Mouse (Mus musculus) limb, embryonic 15.5 days (tissue): ENCODE measurements around the gene Rnpepl1. TPM values are rescaled to one million over a fixed set of nuclear protein-coding genes. Genes with fewer than 3 reads are reported as not detected.

Experiments used
- ATAC-seq: fragments of 200-750 bp; cut with Nextera tagmentation; 2 replicates; pipeline ENCODE4 v1.8.0; 2017; ENCODE audit warnings: low read depth, moderate TSS enrichment; ENCODE audit not compliant: insufficient number of reproducible peaks, low FRiP score, low TSS enrichment
- H3K27ac ChIP-seq: fragments of 300-500 bp; sonication (generic); 2 replicates; pipeline ENCODE4 v1.5.1; 2015; ENCODE audit warnings: moderate library complexity, mild to moderate bottlenecking, inconsistent platforms
- H3K27me3 ChIP-seq: fragments of 300-500 bp; sonication (generic); 2 replicates; pipeline ENCODE4 v1.6.1; 2015; ENCODE audit warnings: inconsistent platforms
- H3K36me3 ChIP-seq: fragments of 300-500 bp; sonication (generic); 2 replicates; pipeline ENCODE4 v1.6.1; 2015; ENCODE audit warnings: inconsistent platforms
- H3K4me1 ChIP-seq: fragments of 300-500 bp; sonication (generic); 2 replicates; pipeline ENCODE4 v1.6.1; 2015; ENCODE audit warnings: inconsistent platforms
- H3K4me2 ChIP-seq: fragments of 300-500 bp; sonication (generic); 2 replicates; pipeline ENCODE4 v1.6.1; 2015; ENCODE audit warnings: mild to moderate bottlenecking, inconsistent platforms
- H3K4me3 ChIP-seq: fragments of 300-500 bp; sonication (generic); 2 replicates; pipeline ENCODE4 v1.5.1; 2015; ENCODE audit warnings: mild to moderate bottlenecking, inconsistent platforms
- H3K9ac ChIP-seq: fragments of 300-500 bp; sonication (generic); 2 replicates; pipeline ENCODE4 v1.6.1; 2015; ENCODE audit warnings: inconsistent platforms
- H3K9me3 ChIP-seq: fragments of 300-500 bp; sonication (generic); 2 replicates; pipeline ENCODE4 v1.6.1; 2016; ENCODE audit warnings: inconsistent platforms
- WGBS: fragments of 180-500 bp; shearing (Covaris S2); methylation state at CpG from one replicate; pipeline ENCODE4 v1.1.7; 2015; 5-methylcytosine and 5-hydroxymethylcytosine counted together
- polyA plus RNA-seq: library from polyadenylated mRNA; unstranded; fragments of >200 nt; fragmentation: Nextera tagmentation; extraction: Ambion mirVana; gene quantifications from 2 replicates; pipeline ENCODE4 v1.2.1, GENCODE M21; 2015

Gene Rnpepl1
- polyA plus RNA-seq: 37.7 and 44.7 TPM in 2 replicates

GRCm38 (mm10) chr1:92910239-92910885, at the start of gene Rnpepl1:
Gene Rnpepl1 (plus strand): TSS chr1:92910783.
- Histone ChIP-seq H3K9ac (peak within 1 kb of the TSS; percentile 87), H3K9me3 (no peaks in the 10 kb centered on the region), H3K4me2 (peak within 1 kb of the TSS; percentile 92), H3K27me3 (no peaks in the 10 kb centered on the region), H3K36me3 (peaks cover 13% of the 10 kb centered on the region), H3K4me1 (peaks cover 44% of the 10 kb centered on the region), H3K27ac (peak within 1 kb of the TSS; percentile 91), H3K4me3 (peak within 1 kb of the TSS; percentile 80)
- ATAC-seq: peak; percentile 57
- WGBS: under 1% methylated on average over 39 of the region's 57 CpGs

GRCm38 (mm10) chr1:92861503-92861902, 49.1 kb upstream of the Rnpepl1 start:
- H3K4me1 ChIP-seq: no peaks in the 10 kb centered on the region
- no peak overlapping the region for H3K4me3 ChIP-seq
- no peak overlapping the region for H3K27ac ChIP-seq
- H3K36me3 ChIP-seq: peaks cover 37% of the 10 kb centered on the region
- no peak for ATAC-seq
- 57% methylated on average over 6 of the region's 6 CpGs for WGBS
- no peak overlapping the region for H3K9ac ChIP-seq
- H3K4me2 ChIP-seq: no peak overlapping the region
- no peaks in the 10 kb centered on the region for H3K9me3 ChIP-seq
- no peaks in the 10 kb centered on the region for H3K27me3 ChIP-seq

GRCm38 (mm10) chr1:92863268-92863667, 47.3 kb upstream of the Rnpepl1 start:
- peaks cover 19% of the 10 kb centered on the region for H3K36me3 ChIP-seq
- no peaks in the 10 kb centered on the region for H3K4me1 ChIP-seq
- H3K9ac ChIP-seq: no peak overlapping the region
- H3K4me3 ChIP-seq: no peak overlapping the region
- no peaks in the 10 kb centered on the region for H3K9me3 ChIP-seq
- no peak overlapping the region for H3K4me2 ChIP-seq
- no peaks in the 10 kb centered on the region for H3K27me3 ChIP-seq
- no peak for ATAC-seq
- WGBS: 74% methylated on average over 4 of the region's 4 CpGs
- H3K27ac ChIP-seq: no peak overlapping the region

- Histone ChIP-seq H3K9me3 (no peaks in the 10 kb centered on the region), H3K4me2 (no peak overlapping the region), H3K27me3 (no peaks in the 10 kb centered on the region), H3K27ac (no peak overlapping the region), H3K4me3 (no peak overlapping the region), H3K36me3 (no peaks in the 10 kb centered on the region), H3K9ac (no peak overlapping the region), H3K4me1 (no peaks in the 10 kb centered on the region)
- WGBS: 64% methylated on average over 2 of the region's 2 CpGs
- no peak for ATAC-seq
Observed at GRCm38 (mm10) chr1:92866170-92866569, 44.4 kb upstream of the Rnpepl1 start.

GRCm38 (mm10) chr1:92869985-92870384, 40.6 kb upstream of the Rnpepl1 start:
- Histone ChIP-seq H3K4me2 (no peak overlapping the region), H3K9ac (no peak overlapping the region), H3K36me3 (no peaks in the 10 kb centered on the region), H3K27me3 (no peaks in the 10 kb centered on the region), H3K27ac (no peak overlapping the region), H3K4me1 (no peaks in the 10 kb centered on the region), H3K9me3 (no peaks in the 10 kb centered on the region), H3K4me3 (no peak overlapping the region)
- no peak for ATAC-seq
- 80% methylated on average over 2 of the region's 2 CpGs for WGBS

GRCm38 (mm10) chr1:92872666-92873065, 37.9 kb upstream of the Rnpepl1 start:
- 77% methylated on average over 7 of the region's 7 CpGs for WGBS
- Histone ChIP-seq H3K9ac (no peak overlapping the region), H3K4me1 (0 out of 2 replicates have a peak, but pooled peaks cover 3% of the 10 kb centered on the region)

GRCm38 (mm10) chr1:92874011-92874410, 36.6 kb upstream of the Rnpepl1 start:
- ATAC-seq: no peak
- no peaks in the 10 kb centered on the region for H3K27me3 ChIP-seq
- no peak overlapping the region for H3K27ac ChIP-seq
- H3K9me3 ChIP-seq: no peaks in the 10 kb centered on the region
- H3K36me3 ChIP-seq: no peaks in the 10 kb centered on the region
- no peak overlapping the region for H3K4me3 ChIP-seq
- H3K9ac ChIP-seq: no peak overlapping the region
- H3K4me1 ChIP-seq: 0 out of 2 replicates have a peak, but pooled peaks cover 3% of the 10 kb centered on the region
- 78% methylated on average over 3 of the region's 3 CpGs for WGBS
- no peak overlapping the region for H3K4me2 ChIP-seq

More at GRCm38 (mm10) chr1:92872666-92873065, 37.9 kb upstream of the Rnpepl1 start:
- Histone ChIP-seq H3K27ac (no peak overlapping the region), H3K27me3 (no peaks in the 10 kb centered on the region), H3K4me3 (no peak overlapping the region), H3K4me2 (no peak overlapping the region), H3K36me3 (no peaks in the 10 kb centered on the region), H3K9me3 (no peaks in the 10 kb centered on the region)
- ATAC-seq: no peak

- 75% methylated on average over 8 of the region's 8 CpGs for whole genome bisulfite sequencing
Observed at GRCm38 (mm10) chr1:92875360-92876111, 35.0 kb upstream of the Rnpepl1 start.

GRCm38 (mm10) chr1:92877431-92877978, 33.1 kb upstream of the Rnpepl1 start:
- Histone ChIP-seq H3K4me1 (0 out of 2 replicates have a peak, but pooled peaks cover 3% of the 10 kb centered on the region), H3K4me3 (no peak overlapping the region), H3K36me3 (no peaks in the 10 kb centered on the region), H3K27ac (no peak overlapping the region), H3K27me3 (no peaks in the 10 kb centered on the region), H3K9ac (no peak overlapping the region), H3K9me3 (no peaks in the 10 kb centered on the region), H3K4me2 (no peak overlapping the region)
- ATAC-seq: no peak
- 44% methylated on average over 12 of the region's 12 CpGs for WGBS

More at GRCm38 (mm10) chr1:92875360-92876111, 35.0 kb upstream of the Rnpepl1 start:
- no peaks in the 10 kb centered on the region for H3K36me3 ChIP-seq
- H3K9me3 ChIP-seq: no peaks in the 10 kb centered on the region
- no peak overlapping the region for H3K27ac ChIP-seq
- no peak overlapping the region for H3K4me2 ChIP-seq
- ATAC-seq: no peak
- 0 out of 2 replicates have a peak, but pooled peaks cover 3% of the 10 kb centered on the region for H3K4me1 ChIP-seq
- H3K9ac ChIP-seq: no peak overlapping the region
- H3K27me3 ChIP-seq: no peaks in the 10 kb centered on the region
- no peak overlapping the region for H3K4me3 ChIP-seq

GRCm38 (mm10) chr1:92878066-92878741, 32.4 kb upstream of the Rnpepl1 start:
- Histone ChIP-seq H3K27ac (no peak overlapping the region), H3K36me3 (no peaks in the 10 kb centered on the region), H3K9me3 (no peaks in the 10 kb centered on the region), H3K27me3 (no peaks in the 10 kb centered on the region), H3K9ac (no peak overlapping the region), H3K4me3 (no peak overlapping the region), H3K4me2 (no peak overlapping the region), H3K4me1 (0 out of 2 replicates have a peak, but pooled peaks cover 3% of the 10 kb centered on the region)
- 74% methylated on average over 13 of the region's 13 CpGs for WGBS
- ATAC-seq: no peak

GRCm38 (mm10) chr1:92879266-92879665, 31.3 kb upstream of the Rnpepl1 start:
- WGBS: 88% methylated on average over 12 of the region's 12 CpGs

More at GRCm38 (mm10) chr1:92879266-92879665, 31.3 kb upstream of the Rnpepl1 start:
- Histone ChIP-seq H3K36me3 (no peaks in the 10 kb centered on the region), H3K4me1 (0 out of 2 replicates have a peak, but pooled peaks cover 3% of the 10 kb centered on the region), H3K4me2 (no peak overlapping the region), H3K4me3 (no peak overlapping the region), H3K9me3 (no peaks in the 10 kb centered on the region), H3K27me3 (no peaks in the 10 kb centered on the region), H3K9ac (no peak overlapping the region), H3K27ac (no peak overlapping the region)
- no peak for ATAC-seq
